Mouse (Mus musculus) myocyte (in vitro differentiated cells): ENCODE data around the gene Ddx41.
A peak's percentile ranks its signal among the peaks of the same experiment; 100 is the strongest.

Experiments used
- CEBPB ChIP-seq: IDR thresholded peaks from 2 replicates; pipeline ENCODE4 v1.6.1; 2011; ENCODE audit warnings: mild to moderate bottlenecking, moderate library complexity; ENCODE audit not compliant: poor library complexity, insufficient read depth, severe bottlenecking
- E2F4 ChIP-seq: IDR thresholded peaks from one replicate; pipeline ENCODE4 v1.6.1; 2011; ENCODE audit warnings: mild to moderate bottlenecking, control low read depth, moderate library complexity; ENCODE audit not compliant: insufficient read depth
- MAX ChIP-seq: IDR thresholded peaks from one replicate; pipeline ENCODE4 v1.6.1; 2011; ENCODE audit warnings: low read depth, mild to moderate bottlenecking, control low read depth
- MYOD1 ChIP-seq, 3 experiments: IDR thresholded peaks; one replicate each; pipeline ENCODE4 v1.6.1; 2011; ENCODE audit warnings: control low read depth in 2 of 3, low read depth in 2 of 3, mild to moderate bottlenecking in 2 of 3, moderate library complexity in 1 of 3; ENCODE audit not compliant: insufficient read length in 2 of 3, control insufficient read depth in 1 of 3
- POLR2A ChIP-seq: IDR thresholded peaks from one replicate; pipeline ENCODE4 v1.6.1; 2011; ENCODE audit warnings: low read depth, mild to moderate bottlenecking, control low read depth, moderate library complexity; ENCODE audit not compliant: insufficient read length
- TCF12 ChIP-seq: IDR thresholded peaks from one replicate; pipeline ENCODE4 v1.6.1; 2011; ENCODE audit warnings: mild to moderate bottlenecking, control low read depth; ENCODE audit not compliant: poor library complexity, insufficient read depth, severe bottlenecking
- USF1 ChIP-seq: IDR thresholded peaks from one replicate; pipeline ENCODE4 v1.6.1; 2011; ENCODE audit warnings: low read depth, mild to moderate bottlenecking, control low read depth, moderate library complexity

GRCm38 (mm10) chr13:55504390-55504789, 32.1 kb downstream of the Ddx41 start:
- TF ChIP-seq MYOD1 (IDR thresholded peaks at IDR 0.05; ENCODE audit: control insufficient read depth in 1 of 3, insufficient read length in 2 of 3, low read depth in 2 of 3): peak in 2 of 3 experiments; percentile 31 to 64
- TF ChIP-seq MAX: no peak
- TF ChIP-seq USF1: no peak
- no peak for TF ChIP-seq POLR2A
- TF ChIP-seq TCF12: no peak
- no peak for TF ChIP-seq E2F4
- no peak for TF ChIP-seq CEBPB
